Comparison of ENCODE assay signal across 8 mouse cellular contexts in the genomic region with DNA sequence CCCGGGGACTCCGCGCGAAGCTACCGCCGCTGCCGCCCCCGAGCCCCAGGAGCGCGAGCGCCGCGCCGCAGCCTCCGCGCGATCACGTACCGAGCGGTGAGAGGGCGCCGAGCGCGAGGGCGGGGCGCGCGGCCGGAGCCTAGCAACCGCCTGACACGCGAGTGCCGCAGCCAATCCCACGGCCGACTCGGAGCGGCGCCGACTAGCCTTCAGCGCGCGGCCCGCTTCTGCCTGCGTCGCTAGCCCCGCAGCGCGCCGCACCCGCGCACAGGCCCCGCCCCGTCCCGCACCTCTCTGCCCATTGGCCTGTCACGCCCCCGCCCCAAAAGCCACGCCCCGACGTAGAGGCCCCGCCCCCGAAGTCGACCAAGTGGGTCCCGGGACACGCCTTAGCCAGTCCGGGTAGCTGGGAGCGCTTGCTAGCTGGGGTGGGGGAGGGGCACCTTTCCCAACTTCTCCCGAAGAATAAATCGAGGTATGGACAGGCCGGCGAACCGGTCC. TPM values are rescaled to one million over a fixed set of nuclear protein-coding genes. Genes with fewer than 3 reads are reported as not detected.
DNase-seq lines count a peak whose midpoint lies in the region; ATAC-seq and TF ChIP-seq lines count a peak whose summit lies in the region.

TSS of gene Dag1 (minus strand) at position 269 of the 501 bp plus-strand sequence.

- peak within 1 kb of the TSS; percentile 75 for H3K4me2 ChIP-seq in hindbrain, embryonic 14.5 days (replicated peaks)

- no peaks in the 10 kb centered on the region for H3K27me3 ChIP-seq in Patski
- no peaks in the 10 kb centered on the region for H3K27me3 ChIP-seq in hindbrain, embryonic 14.5 days (ENCODE audit: control insufficient read depth, insufficient read depth, low read length)

- peaks cover 21% of the 10 kb centered on the region for H3K4me1 ChIP-seq in hindbrain, embryonic 14.5 days (replicated peaks; ENCODE audit: control insufficient read depth, insufficient read depth, low read length)

- CTCF ChIA-PET in Patski (lab: Charles Lee), result interaction anchor here (1.0 to 1.8 kb wide), 4 partner anchors 20 to 36 kb away, joined by 3 to 4 read pairs (median 3); no protein-coding TSS in a partner anchor

- in situ Hi-C loops in Patski (cut with MboI; ENCODE audit: low pct_unique_long_range_greater_than_20kb), result no loop called here

- peak within 1 kb of the TSS; percentile 82 for H3K9ac ChIP-seq in hindbrain, embryonic 14.5 days

- peak within 1 kb of the TSS; percentile 92 for H3K4me3 ChIP-seq in hindbrain, embryonic 14.5 days (replicated peaks; ENCODE audit: low read length)

- POLR2A ChIA-PET in Patski (lab: Charles Lee), result interaction anchor here (0.6 to 2.3 kb wide), 9 partner anchors 9 to 185 kb away, joined by 3 to 5 read pairs (median 3); partner anchors contain the start of gene Gpx1

- ATAC-seq in Patski, result peak; percentile 96
- peak; percentile 98 for ATAC-seq in hindbrain, embryonic 14.5 days (ENCODE audit: low FRiP score)

- H3K27ac ChIP-seq in hindbrain, embryonic 14.5 days, result peak within 1 kb of the TSS; percentile 93

- H3K36me3 ChIP-seq in hindbrain, embryonic 14.5 days (replicated peaks; ENCODE audit: control insufficient read depth, insufficient read depth), result no peaks in the 10 kb centered on the region

- TF ChIP-seq CTCF in Patski (IDR thresholded peaks at IDR 0.05), result no peak

- peak; percentile 62 for DNase-seq in Patski (ENCODE audit: low read depth, low spot score)
- DNase-seq in cerebellum, postnatal 14 days, result peak; percentile 99 to 100
- DNase-seq in frontal cortex, postnatal 25 days (ENCODE audit: low spot score in 2 of 2), result peak; percentile 94 to 97
- DNase-seq in hindbrain, embryonic 14.5 days (ENCODE audit: low spot score), result peak; percentile 92
- peak; percentile 97 to 98 for DNase-seq in layer of hippocampus, postnatal 36 days
- peak; percentile 100 for DNase-seq in lung, postnatal 36 days
- DNase-seq in retina, postnatal 1 day, result peak; percentile 98
- DNase-seq in urinary bladder, adult 18-20 months (ENCODE audit: low spot score in 2 of 2), result peak; percentile 99 to 100

- WGBS in hindbrain, embryonic 14.5 days, result under 1% methylated on average over 54 of the region's 71 CpGs

- H3K9me3 ChIP-seq in hindbrain, embryonic 14.5 days (ENCODE audit: control insufficient read depth, low read length), result no peaks in the 10 kb centered on the region

RNA-seq across cellular contexts. Expression of gene Dag1, which starts in this region (rescaled TPM):
- polyA plus RNA-seq in Patski (2021), result 336 TPM
- polyA plus RNA-seq in hindbrain, embryonic 14.5 days (2014; fragmentation: Nextera tagmentation; extraction: Ambion mirVana), result 76.7 and 83.0 TPM in 2 replicates
- total RNA-seq in layer of hippocampus, postnatal 36 days (2021), result 10 to 100 TPM; 77.8 to 82.4 TPM

Comparison
In these comparisons a context has a peak if more than half of its experiments do, and no peak if none do; other contexts are left out.
1. Peak in every context shown above with its lines: DNase-seq, ATAC-seq, H3K4me3 ChIP-seq and H3K27ac ChIP-seq.